Mouse (Mus musculus) monocyte, adult 5-6 weeks (primary cell): ENCODE results near the gene Dgcr2. TPM values are rescaled to one million over a fixed set of nuclear protein-coding genes. Genes with fewer than 3 reads are reported as not detected.

ENCODE experiments used
- ATAC-seq: fragments of 153-309, 156-312 bp; replicated peaks from 2 replicates; pipeline ENCODE4 v1.8.0; 2017; ENCODE audit warnings: mild to moderate bottlenecking; ENCODE audit not compliant: low TSS enrichment, insufficient number of reproducible peaks, severe bottlenecking, poor library complexity, low FRiP score
- total RNA-seq: library from RNA; stranded (forward); fragments of 200-1000, 200-491, 200-594 nt; gene quantifications from 3 replicates; pipeline ENCODE4 v1.2.3, GENCODE M21; 2017

Dgcr2 gene
- total RNA-seq: 24.9 to 38.2 TPM (median 37.0 TPM) in 3 replicates

DNA sequence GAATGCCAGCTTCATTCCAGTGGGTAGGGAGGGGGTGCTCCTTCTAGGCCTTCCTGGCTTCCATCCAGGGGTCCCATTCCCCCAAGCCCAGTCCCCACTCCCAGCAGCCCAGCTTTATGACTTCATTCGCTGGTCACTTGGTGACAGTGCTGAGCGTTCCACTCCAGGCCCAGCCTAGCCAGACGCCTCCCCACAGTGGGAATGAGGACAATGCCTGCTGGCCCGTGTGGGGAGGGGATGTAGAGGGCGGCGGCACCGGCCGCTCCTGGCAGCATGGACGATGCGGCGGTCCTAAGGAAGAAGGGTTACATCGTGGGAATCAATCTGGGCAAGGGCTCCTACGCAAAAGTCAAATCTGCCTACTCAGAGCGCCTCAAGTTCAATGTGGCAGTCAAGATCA is at the start of gene Dgcr2, which contains the start of gene Tssk2:
Dgcr2 (minus strand) TSS at position 101 of the 400 bp plus-strand sequence.
Tssk2 (plus strand) TSS at position 176 of the 400 bp plus-strand sequence.
- no peak for ATAC-seq

DNA sequence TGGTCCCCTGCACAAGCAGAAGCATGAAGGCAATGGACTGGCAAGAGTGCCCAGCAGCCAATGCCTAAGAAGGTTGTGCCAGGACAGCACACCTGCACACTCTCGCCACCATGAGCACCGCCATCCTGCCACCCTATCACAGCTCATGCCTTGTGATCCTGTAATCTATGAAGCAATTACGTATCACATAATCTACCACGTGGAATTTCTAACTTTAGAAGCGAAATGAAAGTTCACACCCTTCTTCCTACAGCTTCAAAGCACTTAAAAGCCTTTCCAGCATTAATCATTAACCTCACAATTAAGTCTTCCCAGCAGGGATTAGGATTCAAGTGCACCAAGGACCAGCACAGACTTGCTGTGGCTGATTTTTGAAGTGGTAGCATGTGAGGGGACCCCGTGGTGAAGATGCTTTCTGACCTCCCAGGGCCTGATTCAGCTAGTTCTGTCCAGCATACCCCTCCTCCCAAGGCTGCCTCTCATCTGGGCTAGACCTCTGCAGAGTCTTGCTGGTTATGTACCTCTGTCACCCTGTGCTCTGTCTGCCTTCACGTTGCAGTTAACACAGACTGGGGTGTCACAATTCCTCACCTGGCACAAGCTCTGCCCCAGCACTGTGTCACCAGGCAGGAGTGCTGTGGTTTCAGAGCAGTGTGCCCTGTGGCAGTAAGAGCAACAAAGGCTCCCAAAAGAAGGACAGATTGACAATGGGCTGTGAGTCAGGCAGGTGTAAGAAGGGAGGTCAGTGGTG is 46.9 kb upstream of the Dgcr2 start:
- no peak for ATAC-seq

- ATAC-seq: no peak
Observed at GRCm38 (mm10) chr16:17943466-17943865, 45.1 kb upstream of the Dgcr2 start.

DNA sequence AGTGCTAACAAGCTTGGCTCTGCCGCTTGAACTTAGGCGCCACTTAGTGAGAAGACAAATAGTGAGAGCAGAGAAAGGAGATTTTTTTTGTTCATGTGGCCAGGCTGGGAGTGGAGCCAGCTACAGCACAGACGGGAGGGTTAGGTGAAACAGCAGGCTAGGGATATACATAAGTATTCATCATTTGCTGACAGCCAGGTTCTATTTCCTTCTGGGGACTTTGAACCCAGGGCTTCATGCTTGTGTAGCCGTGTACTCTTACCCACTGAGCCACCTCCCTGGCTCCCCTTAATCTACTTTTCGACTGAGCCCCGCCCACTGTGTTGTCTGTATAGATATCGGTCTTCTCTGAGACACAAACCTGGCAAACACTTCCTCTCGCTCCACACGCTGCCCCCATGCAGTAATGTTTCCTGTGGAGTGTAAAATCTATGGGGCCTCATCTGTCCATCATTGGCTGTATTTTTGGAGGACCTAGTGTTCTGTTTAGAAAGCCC is 40.9 kb upstream of the Dgcr2 start:
- ATAC-seq: no peak

GRCm38 (mm10) chr16:17938821-17939220 is 40.5 kb upstream of the Dgcr2 start:
- ATAC-seq: peak; percentile 89

DNA sequence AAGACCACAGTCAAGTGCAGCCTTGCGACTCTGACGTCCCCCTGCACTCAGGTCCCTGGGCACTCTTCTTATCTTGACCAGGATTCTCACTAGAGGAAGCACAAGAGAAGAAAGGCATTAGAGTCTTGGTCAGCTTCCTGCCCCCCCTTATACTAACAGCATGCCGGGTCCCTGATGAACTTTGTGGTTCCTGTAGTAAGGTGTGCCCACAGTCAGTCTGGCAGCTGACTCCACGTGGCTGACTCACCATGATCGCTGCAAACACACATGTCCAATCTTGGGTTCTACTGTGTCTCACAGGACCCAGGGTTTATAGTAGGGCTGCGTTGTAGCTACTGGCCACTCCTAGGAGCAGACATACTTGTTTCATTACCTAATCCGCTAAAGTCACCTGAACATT is 39.8 kb upstream of the Dgcr2 start:
- no peak for ATAC-seq

DNA sequence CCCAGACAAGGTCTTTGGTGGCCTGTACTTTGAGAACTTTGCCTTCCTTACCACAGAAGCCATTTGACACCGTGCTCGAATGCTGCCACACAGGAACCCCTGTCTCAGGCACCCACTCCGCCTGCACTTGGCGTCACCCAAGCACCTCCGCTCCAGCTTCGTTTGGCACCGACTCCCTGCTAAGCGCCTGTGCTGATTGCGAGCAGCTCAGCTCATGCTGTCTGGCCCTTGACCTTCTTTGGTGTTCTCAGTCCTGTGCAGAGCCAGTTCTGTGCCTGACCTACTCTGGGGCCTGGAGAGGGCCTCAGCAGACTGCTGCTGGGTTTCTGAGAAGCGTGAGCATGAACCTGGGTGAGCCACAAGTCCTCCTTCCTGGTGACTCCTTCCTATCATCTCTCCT is 38.4 kb upstream of the Dgcr2 start:
- no peak for ATAC-seq

DNA sequence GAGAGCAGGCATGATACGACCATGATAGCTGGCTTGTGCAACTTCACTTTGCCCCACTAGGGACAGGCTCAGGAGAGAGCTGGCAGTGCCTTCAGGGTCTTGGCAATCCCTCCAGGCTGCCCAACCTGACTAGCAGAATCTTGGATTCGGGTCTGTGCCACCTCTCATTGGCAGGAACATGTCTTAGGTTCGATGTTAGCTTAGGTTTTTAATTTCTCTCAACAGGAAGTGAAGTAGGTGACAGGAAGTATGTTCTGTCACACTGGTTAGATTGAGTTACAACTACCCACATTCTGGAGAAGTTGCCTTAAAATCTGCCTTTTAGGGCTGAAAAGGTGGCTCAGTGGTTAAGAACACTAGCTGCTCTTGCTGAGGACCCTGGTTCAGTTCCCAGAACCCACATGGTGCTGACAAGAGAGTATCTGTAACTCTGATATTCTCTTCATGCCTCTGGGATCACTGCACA is 36.1 kb upstream of the Dgcr2 start:
- no peak for ATAC-seq

DNA sequence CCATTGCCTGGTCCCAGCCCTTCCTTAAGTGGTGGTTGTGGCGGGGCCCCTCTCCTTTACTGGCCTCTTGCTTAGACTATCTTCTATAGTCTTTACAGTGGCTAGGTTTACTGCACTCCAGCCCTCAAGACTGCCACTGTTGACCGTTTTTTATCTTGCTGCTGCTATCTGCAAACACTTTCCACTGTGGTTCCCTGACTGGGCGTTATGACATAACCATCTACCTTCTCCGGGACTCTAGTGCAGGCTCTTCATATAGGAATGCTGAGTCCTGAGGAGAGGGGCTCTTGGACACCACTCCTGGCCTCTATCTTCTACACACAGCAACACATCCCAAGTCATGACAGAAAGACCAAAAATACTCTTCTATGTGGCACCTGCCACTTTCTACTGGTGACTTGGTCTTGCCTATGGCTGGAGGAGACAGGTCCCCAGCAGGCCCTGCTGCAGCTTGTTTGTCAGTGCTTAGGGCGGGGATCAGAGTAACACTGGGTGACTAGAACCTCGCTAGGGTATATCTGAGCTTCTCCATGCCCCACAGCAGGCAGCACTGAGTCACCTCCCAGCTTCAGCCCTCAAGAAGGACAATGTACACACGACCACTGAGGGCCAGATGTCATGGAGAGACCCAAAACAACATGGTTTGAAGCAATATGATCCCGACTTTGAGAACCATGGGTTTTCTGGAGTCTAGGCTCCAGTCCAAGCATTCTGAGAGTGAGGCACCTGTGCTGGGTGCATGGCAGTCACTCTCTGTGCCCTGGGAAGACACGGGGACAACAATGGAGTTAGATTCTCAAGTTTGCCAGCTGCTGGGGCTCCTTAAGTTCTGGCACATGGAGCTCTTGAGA is 35.5 kb upstream of the Dgcr2 start:
- ATAC-seq: no peak

GRCm38 (mm10) chr16:17931906-17932460 is 33.6 kb upstream of the Dgcr2 start:
- no peak for ATAC-seq

- no peak for ATAC-seq
Observed at GRCm38 (mm10) chr16:17929631-17930030, 31.3 kb upstream of the Dgcr2 start.

DNA sequence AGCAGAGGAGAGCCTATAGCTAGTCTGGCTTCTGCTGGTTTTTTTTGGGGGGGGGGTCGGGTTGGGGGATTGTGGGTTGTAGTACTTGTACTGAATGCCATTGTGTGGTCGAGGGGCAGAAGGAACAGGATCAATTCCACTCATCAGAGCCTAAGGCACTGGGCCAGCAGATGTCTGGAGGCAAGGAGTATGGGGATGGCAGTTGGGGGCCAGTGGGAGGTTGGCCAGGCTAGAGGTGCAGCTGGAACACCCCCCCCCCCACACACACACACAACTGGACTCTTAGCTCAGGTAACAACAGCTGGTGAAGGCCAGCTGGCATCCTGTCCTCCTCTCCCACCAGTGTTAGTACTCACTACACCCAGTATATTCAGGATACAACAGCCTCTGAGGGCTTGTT is 30.8 kb upstream of the Dgcr2 start:
- no peak for ATAC-seq

- peak; percentile 74 for ATAC-seq
Observed at GRCm38 (mm10) chr16:17928627-17929104, 30.3 kb upstream of the Dgcr2 start.

DNA sequence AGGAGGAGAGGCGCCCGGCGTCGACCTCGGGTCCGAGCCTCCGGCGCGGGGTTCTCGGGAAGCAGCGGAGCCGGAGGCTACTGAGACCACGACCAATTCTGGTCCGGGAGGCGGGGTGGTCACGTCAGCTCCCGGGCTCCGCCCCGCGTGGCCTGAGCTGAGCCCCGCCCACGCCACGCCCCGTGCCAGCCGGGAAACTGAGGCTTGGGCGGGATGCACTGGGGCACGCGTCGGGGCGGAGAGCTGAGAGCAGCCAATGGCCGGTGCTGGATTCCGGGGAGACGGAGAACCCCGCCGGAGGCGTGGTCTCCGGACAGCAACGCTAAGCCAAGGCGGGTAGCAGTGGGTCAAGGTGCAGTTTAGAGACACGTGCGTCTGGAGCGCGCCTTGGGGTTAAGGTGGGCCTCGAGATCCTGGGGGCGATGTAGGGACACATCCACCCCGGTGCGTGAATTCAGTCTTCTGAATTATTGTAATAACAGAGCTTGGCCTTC is 29.8 kb upstream of the Dgcr2 start, which contains the start of gene Slc25a1:
Slc25a1 (minus strand) TSS at position 133 of the 494 bp plus-strand sequence.
- peak; percentile 21 for ATAC-seq

DNA sequence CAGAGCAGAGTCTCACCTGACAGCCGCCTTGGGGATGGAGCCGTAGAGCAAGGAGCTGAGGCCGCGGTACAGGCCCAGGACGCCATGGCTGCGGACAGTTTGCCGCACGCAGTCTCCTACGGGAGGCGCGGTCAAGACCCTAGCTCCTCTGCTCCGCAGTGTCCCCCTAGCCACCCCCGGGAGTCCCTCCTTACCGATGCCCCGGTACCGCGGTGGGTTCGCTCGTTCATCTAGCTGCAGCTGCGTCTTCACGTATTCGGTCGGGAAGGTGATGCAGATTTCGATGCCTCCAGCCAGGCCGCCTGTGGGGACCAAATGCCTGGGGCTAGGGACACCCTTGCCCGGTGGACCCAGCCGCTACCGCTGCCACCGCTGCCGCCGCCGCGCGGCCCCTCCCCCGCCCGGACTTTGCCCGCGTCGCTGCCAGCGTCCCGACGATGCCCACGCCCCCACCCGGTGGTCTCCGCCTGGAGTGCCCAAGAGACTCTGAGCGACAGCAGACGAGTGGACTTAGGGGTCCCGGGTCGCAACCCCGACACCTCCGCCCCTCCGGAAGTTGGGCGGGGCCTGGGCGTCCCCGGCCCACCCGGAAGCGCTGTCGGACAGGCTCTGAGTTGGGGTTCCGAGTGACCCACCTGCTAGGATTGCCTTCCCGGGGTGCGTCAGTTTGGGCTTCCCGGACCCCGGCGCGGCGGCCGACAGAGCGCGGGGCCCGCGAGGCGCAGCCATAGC is 29.2 kb upstream of the Dgcr2 start:
- no peak for ATAC-seq

DNA sequence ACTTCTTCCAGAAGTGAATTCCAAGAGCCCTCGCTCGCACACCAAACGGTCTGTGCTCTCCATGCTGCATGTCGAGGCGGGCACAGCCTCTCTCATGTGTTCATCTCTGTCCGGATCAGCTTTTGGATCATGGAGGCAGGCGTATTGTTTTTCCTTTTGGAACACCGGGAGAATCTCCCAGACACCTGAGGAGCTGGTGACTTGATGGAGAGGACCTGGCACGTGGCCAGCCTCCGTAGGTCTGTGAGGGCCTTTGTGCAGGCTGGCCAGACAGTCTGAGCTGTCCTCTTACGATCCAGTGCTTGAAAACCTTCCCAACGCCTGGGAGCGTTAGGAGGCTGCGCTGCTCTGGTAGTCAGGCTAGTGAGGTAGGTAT is 23.8 kb upstream of the Dgcr2 start:
- peak; percentile 23; the same call in 1 of the 2 replicates for ATAC-seq

DNA sequence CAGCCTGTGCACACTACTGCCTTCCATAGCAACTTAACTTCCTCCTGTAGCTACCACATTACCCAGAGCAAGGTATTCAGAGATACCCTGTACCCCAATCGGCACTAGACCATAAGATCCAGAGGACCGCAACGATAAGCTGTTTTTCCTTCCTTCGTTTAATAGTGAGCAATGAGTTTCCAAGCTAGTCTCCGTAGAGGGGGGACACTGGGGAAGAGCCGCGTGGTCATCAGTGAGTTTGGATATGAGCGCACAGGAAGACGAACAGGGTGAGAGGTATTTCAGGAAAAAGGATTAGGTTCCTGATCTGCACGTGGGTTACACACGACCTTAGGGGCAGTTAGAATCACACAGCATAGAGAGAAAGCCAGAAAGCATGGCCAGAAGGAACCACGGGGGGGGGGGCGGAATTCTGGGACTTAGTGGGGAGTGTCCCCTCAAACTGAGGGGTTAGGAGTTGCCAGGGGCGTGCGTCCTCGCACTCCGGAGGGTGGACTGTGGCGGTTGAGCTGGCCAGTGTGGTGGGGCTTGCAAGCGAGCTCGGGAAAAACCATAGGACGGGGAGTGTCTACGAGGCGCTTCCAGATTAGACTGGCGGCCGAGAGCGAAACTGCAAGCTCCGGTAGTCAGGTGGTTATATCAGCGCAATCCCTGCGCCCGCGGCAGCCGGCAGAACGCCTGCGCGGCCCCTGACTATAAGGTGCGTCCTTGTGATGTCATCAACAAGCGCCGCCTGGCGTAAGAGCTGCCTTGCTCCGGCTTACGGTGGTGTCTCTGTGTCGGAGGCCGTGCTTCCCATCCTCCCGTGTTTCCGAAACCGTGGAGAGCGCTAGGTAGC is 23.2 kb upstream of the Dgcr2 start:
- ATAC-seq: peak; percentile 89
